Mouse (Mus musculus) CH12.LX (cell line): ENCODE data around the gene Crabp1. TPM values are rescaled to one million over a fixed set of nuclear protein-coding genes. Genes with fewer than 3 reads are reported as not detected.

ENCODE experiments used
- DNase-seq: peaks from one replicate; pipeline ENCODE4 v3.0.0-alpha.2; 2013; ENCODE audit errors: extremely low read depth
- H3K27ac ChIP-seq: 2 replicates; pipeline ENCODE4 v1.5.1; 2012; ENCODE audit warnings: low read depth, mild to moderate bottlenecking, control low read depth, moderate library complexity; ENCODE audit not compliant: insufficient read depth
- H3K27me3 ChIP-seq: replicated peaks from 2 replicates; pipeline ENCODE3; 2012; ENCODE audit warnings: inconsistent platforms
- H3K36me3 ChIP-seq, 2 experiments: replicated peaks in 1 of 2; 2 replicates each; pipeline versions ENCODE3 to v1.6.1; 2012; ENCODE audit warnings: inconsistent platforms in 1 of 2, low read length in 1 of 2, mild to moderate bottlenecking in 1 of 2, mixed read lengths in 1 of 2, moderate library complexity in 1 of 2; ENCODE audit not compliant: control insufficient read depth in 1 of 2, insufficient read depth in 1 of 2
- H3K4me1 ChIP-seq, 2 experiments: 2 replicates each; pipeline ENCODE4 v1.6.1; 2012; ENCODE audit warnings: inconsistent platforms in 1 of 2, moderate library complexity in 1 of 2; ENCODE audit not compliant: insufficient read depth in 2 of 2, control insufficient read depth in 1 of 2
- H3K4me2 ChIP-seq: 2 replicates; pipeline ENCODE4 v1.6.1; 2012; ENCODE audit warnings: low read depth, mild to moderate bottlenecking, control low read depth; ENCODE audit not compliant: poor library complexity, insufficient read depth, severe bottlenecking
- H3K4me3 ChIP-seq, 3 experiments: fragments of 150-350 bp in 1 of 3; sonication (generic) in 1 of 3; replicated peaks in 1 of 3; 2 replicates each; pipeline versions ENCODE3 to v1.5.1; 2011 to 2012; ENCODE audit warnings: low read depth in 2 of 3, low read length in 2 of 3, mild to moderate bottlenecking in 2 of 3, moderate library complexity in 2 of 3, control low read depth in 1 of 3, improper control_type of control experiment in 1 of 3, inconsistent platforms in 1 of 3, mixed read lengths in 1 of 3; ENCODE audit not compliant: poor library complexity in 1 of 3
- H3K79me2 ChIP-seq: replicated peaks from 2 replicates; pipeline ENCODE4 v1.6.1; 2012; ENCODE audit warnings: mild to moderate bottlenecking, moderate library complexity; ENCODE audit not compliant: control insufficient read depth, poor library complexity, insufficient read depth, severe bottlenecking; ENCODE audit errors: extremely low read depth
- H3K9ac ChIP-seq: 2 replicates; pipeline ENCODE4 v1.6.1; 2012; ENCODE audit warnings: low read depth, mild to moderate bottlenecking, control low read depth, moderate library complexity; ENCODE audit not compliant: insufficient read depth
- H3K9me3 ChIP-seq: replicated peaks from 2 replicates; pipeline ENCODE3; 2012; ENCODE audit warnings: low read length, inconsistent platforms, mixed read lengths
- CHD2 ChIP-seq: IDR thresholded peaks from 2 replicates; pipeline ENCODE4 v1.6.1; 2011; ENCODE audit warnings: low read length, improper control_type of control experiment
- E2F4 ChIP-seq: IDR thresholded peaks from 2 replicates; pipeline ENCODE4 v1.6.1; 2011; ENCODE audit warnings: low read depth, low read length, improper control_type of control experiment; ENCODE audit not compliant: insufficient replicate concordance
- EP300 ChIP-seq: IDR thresholded peaks from 2 replicates; pipeline ENCODE4 v1.6.1; 2011; ENCODE audit warnings: low read length, improper control_type of control experiment
- ETS1 ChIP-seq: conservative IDR thresholded peaks from 2 replicates; pipeline ENCODE4 v1.6.1; 2012; ENCODE audit warnings: low read depth, mild to moderate bottlenecking, inconsistent platforms, low read length, improper control_type of control experiment, moderate library complexity
- IRF4 ChIP-seq: IDR thresholded peaks from 2 replicates; pipeline ENCODE4 v1.6.1; 2014; ENCODE audit warnings: low read depth, mild to moderate bottlenecking, inconsistent platforms, low read length, improper control_type of control experiment
- JUN ChIP-seq: IDR thresholded peaks from 2 replicates; pipeline ENCODE4 v1.6.1; 2011; ENCODE audit warnings: low read depth, mild to moderate bottlenecking, low read length, improper control_type of control experiment, moderate library complexity; ENCODE audit not compliant: insufficient read depth
- MEF2A ChIP-seq: IDR thresholded peaks from 2 replicates; pipeline ENCODE4 v1.6.1; 2014; ENCODE audit warnings: low read depth, mild to moderate bottlenecking, inconsistent platforms, low read length, improper control_type of control experiment, borderline replicate concordance
- MXI1 ChIP-seq: IDR thresholded peaks from 2 replicates; pipeline ENCODE4 v1.6.1; 2011; ENCODE audit warnings: mild to moderate bottlenecking, low read depth, low read length, improper control_type of control experiment
- MYC ChIP-seq: IDR thresholded peaks from 2 replicates; pipeline ENCODE4 v1.6.1; 2011; ENCODE audit warnings: low read depth, mild to moderate bottlenecking, improper control_type of control experiment, low read length
- NELFE ChIP-seq: IDR thresholded peaks from 2 replicates; pipeline ENCODE4 v1.6.1; 2011; ENCODE audit warnings: low read depth, low read length, improper control_type of control experiment
- POLR2A ChIP-seq: IDR thresholded peaks from 2 replicates; pipeline ENCODE4 v1.6.1; 2011; ENCODE audit warnings: low read depth, mild to moderate bottlenecking, improper control_type of control experiment, low read length
- RAD21 ChIP-seq: IDR thresholded peaks from 2 replicates; pipeline ENCODE4 v1.6.1; 2011; ENCODE audit warnings: low read depth, mild to moderate bottlenecking, low read length, improper control_type of control experiment, moderate library complexity
- RCOR1 ChIP-seq: conservative IDR thresholded peaks from 2 replicates; pipeline ENCODE4 v1.6.1; 2012; ENCODE audit warnings: low read depth, mild to moderate bottlenecking, inconsistent platforms, low read length, improper control_type of control experiment
- SMC3 ChIP-seq: IDR thresholded peaks from 2 replicates; pipeline ENCODE4 v1.6.1; 2011; ENCODE audit warnings: low read depth, low read length, improper control_type of control experiment
- TBP ChIP-seq: conservative IDR thresholded peaks from 2 replicates; pipeline ENCODE4 v1.6.1; 2011; ENCODE audit warnings: low read depth, low read length, improper control_type of control experiment
- USF1 ChIP-seq: IDR thresholded peaks from 2 replicates; pipeline ENCODE4 v1.6.1; 2014; ENCODE audit warnings: low read depth, mild to moderate bottlenecking, inconsistent platforms, low read length, improper control_type of control experiment
- USF2 ChIP-seq: conservative IDR thresholded peaks from 2 replicates; pipeline ENCODE4 v1.6.1; 2011; ENCODE audit warnings: low read depth, low read length, improper control_type of control experiment
- ZC3H11A ChIP-seq: IDR thresholded peaks from 2 replicates; pipeline ENCODE4 v1.6.1; 2012; ENCODE audit warnings: low read depth, mild to moderate bottlenecking, inconsistent platforms, low read length, improper control_type of control experiment
- ZMIZ1 ChIP-seq: IDR thresholded peaks from 2 replicates; pipeline ENCODE4 v1.6.1; 2012; ENCODE audit warnings: low read depth, mild to moderate bottlenecking, inconsistent platforms, low read length, improper control_type of control experiment
- ZNF384 ChIP-seq: IDR thresholded peaks from 2 replicates; pipeline ENCODE4 v1.6.1; 2012; ENCODE audit warnings: low read depth, low read length, improper control_type of control experiment, inconsistent platforms
- dilution Hi-C: fragments of 300-500 bp; cut with MboI; formaldehyde crosslinking; loops from 2 replicates; pipeline ENCODE4 v1.14.3; 2020; ENCODE audit warnings: low sequenced_read_pairs; ENCODE audit not compliant: extremely low pct_unique_long_range_greater_than_20kb, extremely low pct_ligation_motif_present
- in situ Hi-C: fragments of 300-500 bp; cut with MboI; formaldehyde crosslinking; loops from 3 replicates; pipeline ENCODE4 v1.14.3; 2019; ENCODE audit warnings: low sequenced_read_pairs, low pct_ligation_motif_present, low pct_unique_long_range_greater_than_20kb, mixed read lengths
- polyA plus RNA-seq: library from polyadenylated mRNA; unstranded; fragments of >175 nt; gene quantifications from 2 replicates; pipeline ENCODE4 v1.2.1, GENCODE M21; 2012; ENCODE audit warnings: low read depth; ENCODE audit not compliant: insufficient read length
- total RNA-seq, 2 experiments: library from RNA; depleted of rRNA; stranded (reverse); fragments of 300-350 nt in 1 of 2; fragments of >200 nt in 1 of 2; gene quantifications; 2 replicates each; pipeline ENCODE4 v1.2.3; 2012 to 2014

Gene Crabp1
- total and polyA plus RNA-seq, 3 experiments = not detected

DNA sequence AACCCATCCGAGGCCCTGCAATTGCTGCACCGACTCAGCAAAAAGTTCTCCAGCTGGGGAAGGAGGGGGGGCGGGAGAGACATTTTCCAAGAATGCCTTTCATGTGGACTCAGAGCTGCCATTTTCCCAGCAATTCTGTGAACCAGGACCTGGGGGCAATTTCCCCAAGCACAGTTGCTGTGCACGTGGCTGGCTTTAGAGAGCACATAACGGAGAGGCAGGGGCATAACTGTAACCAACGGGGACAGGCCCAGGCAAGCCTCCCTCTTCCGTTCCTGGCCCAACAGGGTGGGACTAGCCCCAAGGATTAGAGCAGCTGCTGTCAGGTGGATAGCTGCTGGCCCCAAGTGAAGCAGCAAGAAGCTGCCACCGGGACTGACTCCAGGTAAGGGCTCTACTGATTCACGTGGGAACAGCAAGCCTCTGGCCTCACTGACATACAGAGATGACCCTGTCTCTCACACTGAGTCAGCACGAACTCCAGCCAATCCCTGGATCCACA lies 37.0 kb downstream of the Crabp1 start (continued):
- TF ChIP-seq USF1 (no peak), CHD2 (no peak), RAD21 (no peak), MXI1 (peak; percentile 65; the same call in 1 of the 2 replicates), TBP (no peak; the same call in 1 of the 2 replicates), ETS1 (no peak), JUN (no peak), EP300 (no peak), ZNF384 (no peak), E2F4 (no peak), SMC3 (no peak), NELFE (no peak), RCOR1 (no peak), MYC (peak; percentile 84; the same call in 1 of the 2 replicates), USF2 (no peak)

DNA sequence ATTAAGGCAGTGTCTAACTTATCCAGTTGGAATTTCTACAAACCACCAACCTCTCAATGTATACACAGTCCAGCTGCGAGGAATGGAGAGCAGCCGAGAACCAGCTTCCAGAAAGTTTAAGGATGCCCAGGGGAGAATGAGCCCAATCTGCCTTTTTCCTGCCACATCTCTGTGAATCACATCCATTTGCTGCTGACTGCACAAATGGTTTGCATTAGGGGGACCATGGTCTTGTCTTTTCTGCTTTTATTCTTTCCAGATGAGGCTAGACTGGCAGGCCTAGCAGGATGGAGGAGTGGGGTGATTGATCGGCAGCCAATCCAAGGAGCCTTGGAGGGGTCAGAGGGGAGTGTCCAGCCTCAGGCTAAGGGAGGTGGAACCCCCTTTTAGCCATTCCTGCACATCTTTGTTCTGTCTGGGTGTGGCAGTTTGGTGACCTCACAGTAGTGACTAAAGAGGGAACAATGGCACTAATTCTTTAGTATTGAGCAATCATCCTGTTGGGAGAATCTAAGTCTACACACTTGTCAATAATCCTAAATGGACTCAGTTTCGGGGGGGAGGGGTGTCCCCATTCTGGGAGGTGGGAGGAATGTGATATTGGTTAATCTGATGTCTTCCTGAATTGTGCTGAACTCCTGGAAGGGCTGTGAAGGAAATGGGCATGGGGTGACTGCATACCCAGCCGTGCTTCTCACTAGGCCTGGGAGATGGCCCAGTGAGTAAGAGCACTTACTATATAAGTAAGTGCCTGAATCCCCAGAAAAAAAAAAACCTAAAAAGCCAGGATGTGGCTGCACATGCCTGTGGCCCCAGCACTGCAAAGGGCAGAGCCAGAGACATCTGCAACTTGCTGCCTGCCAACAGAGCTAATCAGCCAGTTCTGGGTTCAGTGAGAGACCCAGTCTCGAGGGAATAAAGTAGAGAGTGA lies 38.5 kb downstream of the Crabp1 start:
- H3K27ac ChIP-seq = no peak overlapping the region
- no peak overlapping the region for H3K9ac ChIP-seq
- TF ChIP-seq POLR2A = no peak
- TF ChIP-seq IRF4 = no peak
- no peak for TF ChIP-seq MEF2A
- no peak for TF ChIP-seq ZNF384
- TF ChIP-seq ZC3H11A = no peak
- no peak for TF ChIP-seq ZMIZ1

More for the DNA sequence above, 38.5 kb downstream of the Crabp1 start:
- Histone ChIP-seq H3K36me3 (no peaks in the 10 kb centered on the region), H3K79me2 (no peaks in the 10 kb centered on the region), H3K4me2 (no peak overlapping the region), H3K4me3 (no peak overlapping the region), H3K4me1 (peaks cover 11 to 33% of the 10 kb centered on the region in 2 experiments), H3K9me3 (peaks cover 3% of the 10 kb centered on the region), H3K27me3 (no peaks in the 10 kb centered on the region)
- in situ Hi-C loops = no loop called here
- no peak for DNase-seq
- dilution Hi-C loops = no loop called here
